Mouse (Mus musculus) forebrain, embryonic 11.5 days (tissue): ENCODE results near the gene Heyl. TPM values are rescaled to one million over a fixed set of nuclear protein-coding genes. Genes with fewer than 3 reads are reported as not detected.

Source experiments
- ATAC-seq: fragments of 200-750 bp; cut with Nextera tagmentation; replicated peaks from 2 replicates; pipeline ENCODE4 v1.8.0; 2017; ENCODE audit warnings: moderate TSS enrichment; ENCODE audit not compliant: low FRiP score
- DNase-seq: peaks from one replicate; pipeline ENCODE4 v3.0.0-alpha.2; 2017; ENCODE audit warnings: low spot score
- H3K27ac ChIP-seq: fragments of 300-500 bp; sonication (generic); 2 replicates; pipeline ENCODE4 v1.5.1; 2014; ENCODE audit warnings: low read depth, low read length
- H3K27me3 ChIP-seq: fragments of 300-500 bp; sonication (generic); 2 replicates; pipeline ENCODE4 v1.6.1; 2014; ENCODE audit warnings: mild to moderate bottlenecking, low read length, mixed read lengths; ENCODE audit not compliant: control insufficient read depth, insufficient read depth
- H3K36me3 ChIP-seq: fragments of 300-500 bp; sonication (generic); 2 replicates; pipeline ENCODE4 v1.6.1; 2014; ENCODE audit warnings: mild to moderate bottlenecking, low read length, moderate library complexity, mixed read lengths; ENCODE audit not compliant: control insufficient read depth, insufficient read depth
- H3K4me1 ChIP-seq: fragments of 300-500 bp; sonication (generic); replicated peaks from 2 replicates; pipeline ENCODE4 v1.6.1; 2014; ENCODE audit warnings: low read length, mixed read lengths; ENCODE audit not compliant: control insufficient read depth, insufficient read depth
- H3K4me2 ChIP-seq: fragments of 300-500 bp; sonication (generic); 2 replicates; pipeline ENCODE4 v1.6.1; 2014; ENCODE audit warnings: low read depth, mild to moderate bottlenecking, low read length, moderate library complexity, mixed read lengths; ENCODE audit not compliant: severe bottlenecking
- H3K4me3 ChIP-seq: fragments of 300-500 bp; sonication (generic); 2 replicates; pipeline ENCODE4 v1.5.1; 2014; ENCODE audit warnings: low read depth, low read length
- H3K9ac ChIP-seq: fragments of 300-500 bp; sonication (generic); 2 replicates; pipeline ENCODE4 v1.6.1; 2014; ENCODE audit warnings: low read length
- H3K9me3 ChIP-seq: fragments of 300-500 bp; sonication (generic); 2 replicates; pipeline ENCODE4 v1.6.1; 2016; ENCODE audit warnings: low read length, mixed read lengths; ENCODE audit not compliant: control insufficient read depth
- WGBS: fragments of 180-500 bp; shearing (Covaris S2); extraction: QIAGEN DNeasy Blood & Tissue Kit; methylation state at CpG from one replicate; pipeline ENCODE4 v1.1.7; 2014; 5-methylcytosine and 5-hydroxymethylcytosine counted together
- polyA plus RNA-seq: library from polyadenylated mRNA; unstranded; fragments of >200 nt; fragmentation: Nextera tagmentation; extraction: Ambion mirVana; gene quantifications from 2 replicates; pipeline ENCODE4 v1.2.1, GENCODE M21; 2014

Heyl gene
- polyA plus RNA-seq, result 7.1 and 7.9 TPM in 2 replicates

DNA sequence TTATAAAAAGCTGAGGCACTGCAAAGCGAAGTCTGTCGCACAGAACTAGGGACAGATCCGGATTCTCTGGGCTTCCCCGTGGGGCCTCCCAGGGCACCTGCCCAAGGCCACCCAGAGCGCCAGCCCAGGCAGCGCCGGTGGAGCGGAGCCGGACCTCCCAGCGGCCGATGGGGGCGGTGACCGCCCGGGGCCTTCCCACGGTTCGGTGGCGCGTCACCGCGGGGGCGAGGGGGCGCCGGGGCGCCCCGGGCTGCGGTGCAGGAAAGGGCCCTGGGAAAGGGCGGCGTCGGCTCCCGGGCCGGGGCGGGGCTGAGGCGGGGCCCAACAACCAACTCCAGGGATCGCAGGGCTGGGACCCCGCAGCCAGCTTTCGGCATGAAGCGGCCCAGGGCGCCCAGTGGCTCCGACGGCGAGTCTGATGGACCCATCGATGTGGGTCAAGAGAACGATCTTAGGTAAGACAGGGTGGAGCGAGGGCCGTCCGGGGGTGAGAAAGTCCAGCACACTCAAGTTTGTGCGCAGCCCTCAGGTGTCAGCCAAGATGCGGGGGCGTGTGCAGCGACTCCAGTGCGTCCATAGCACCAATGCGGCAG, at the start of gene Heyl:
Heyl (plus strand) TSS at position 65 of the 593 bp plus-strand sequence.
- DNase-seq, result peak; percentile 77
- peak; percentile 76 for ATAC-seq
- peak within 1 kb of the TSS; percentile 42 for H3K9ac ChIP-seq
- H3K4me2 ChIP-seq, result peak within 1 kb of the TSS; percentile 89
- WGBS, result 2% methylated on average over 52 of the region's 52 CpGs
- H3K36me3 ChIP-seq, result no peaks in the 10 kb centered on the region
- H3K27me3 ChIP-seq, result peaks cover 17% of the 10 kb centered on the region
- H3K27ac ChIP-seq, result no peak within 1 kb of the TSS
- peaks cover 6% of the 10 kb centered on the region; the same call in 1 of the 2 replicates for H3K4me1 ChIP-seq
- H3K4me3 ChIP-seq, result peak within 1 kb of the TSS; percentile 36
- H3K9me3 ChIP-seq, result no peaks in the 10 kb centered on the region

DNA sequence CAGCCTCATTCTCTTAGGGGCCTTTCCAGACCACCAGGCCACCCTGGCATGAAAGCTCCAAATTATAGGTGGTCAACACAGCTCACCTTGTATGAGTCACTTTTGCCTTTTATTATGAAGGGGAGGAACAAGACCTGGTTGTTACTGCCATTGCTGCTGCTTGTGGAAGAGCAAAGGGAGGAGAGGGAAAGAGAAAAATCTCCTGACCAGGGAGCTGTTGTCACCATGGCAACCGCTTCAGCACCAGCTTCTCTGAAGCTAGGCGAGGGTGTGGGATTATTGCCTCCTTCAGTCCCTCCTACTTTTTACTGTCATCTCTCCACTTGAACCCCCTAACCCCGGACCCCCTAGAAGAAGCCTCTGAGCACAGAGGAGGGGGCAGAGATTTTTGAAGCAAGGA, 48.5 kb upstream of the Heyl start:
- DNase-seq (no peak), ATAC-seq (no peak)
- WGBS, result 43% methylated on average over 3 of the region's 3 CpGs
- no peak overlapping the region for H3K9ac ChIP-seq
- H3K27me3 ChIP-seq, result peaks cover 35% of the 10 kb centered on the region
- H3K4me2 ChIP-seq, result no peak overlapping the region
- H3K4me1 ChIP-seq, result peaks cover 7% of the 10 kb centered on the region
- no peaks in the 10 kb centered on the region for H3K9me3 ChIP-seq
- no peak overlapping the region for H3K27ac ChIP-seq
- H3K4me3 ChIP-seq, result no peak overlapping the region
- H3K36me3 ChIP-seq, result no peaks in the 10 kb centered on the region

DNA sequence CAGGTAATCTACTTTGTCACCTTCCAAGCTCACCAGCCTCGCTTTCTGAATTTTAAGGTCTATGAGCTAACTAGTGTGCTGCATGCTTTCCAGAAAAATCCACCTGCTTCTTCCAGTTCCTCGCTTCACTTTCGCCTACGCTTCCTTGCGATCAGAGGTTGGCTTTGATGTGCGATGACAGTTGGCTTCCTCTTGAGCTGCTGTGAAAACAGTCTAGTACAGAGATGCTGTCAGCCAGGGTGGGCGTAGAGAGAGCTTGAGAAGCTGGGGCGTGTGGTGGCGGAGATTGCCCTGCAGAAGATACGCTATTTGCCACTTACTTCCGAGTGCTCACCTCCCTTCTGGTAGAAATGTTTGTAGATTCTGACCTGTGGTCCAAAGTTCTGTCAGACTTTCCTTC, 41.0 kb upstream of the Heyl start:
- no peaks in the 10 kb centered on the region for H3K4me1 ChIP-seq
- H3K4me2 ChIP-seq, result no peak overlapping the region
- DNase-seq, result no peak
- no peak overlapping the region for H3K4me3 ChIP-seq
- H3K36me3 ChIP-seq, result no peaks in the 10 kb centered on the region
- no peaks in the 10 kb centered on the region for H3K9me3 ChIP-seq
- no peak overlapping the region for H3K9ac ChIP-seq
- 91% methylated on average over 11 of the region's 11 CpGs for WGBS
- H3K27ac ChIP-seq, result no peak overlapping the region
- ATAC-seq, result no peak
- no peaks in the 10 kb centered on the region for H3K27me3 ChIP-seq

DNA sequence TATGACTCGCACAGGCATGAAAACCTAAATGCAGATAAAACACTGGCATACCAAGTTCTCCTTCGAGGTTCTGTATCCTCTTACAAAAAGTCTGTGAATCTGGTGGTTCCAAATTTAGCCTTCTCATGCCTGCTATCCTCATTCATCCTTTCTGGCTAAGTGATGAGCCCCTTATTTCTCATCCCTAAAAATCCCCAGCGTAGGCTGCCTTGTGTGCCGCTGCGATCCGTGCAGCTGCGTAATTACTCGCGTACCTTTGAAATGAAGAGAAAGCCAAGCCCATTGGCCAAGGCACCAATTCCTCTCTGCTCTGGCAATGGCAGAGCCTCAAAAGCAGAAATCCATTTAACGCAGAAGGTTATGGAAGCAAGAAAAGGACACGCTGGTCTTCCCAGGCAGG, 39.6 kb upstream of the Heyl start:
- Histone ChIP-seq H3K4me2 (no peak overlapping the region), H3K36me3 (no peaks in the 10 kb centered on the region), H3K4me1 (no peaks in the 10 kb centered on the region), H3K27me3 (no peaks in the 10 kb centered on the region), H3K9ac (no peak overlapping the region), H3K4me3 (no peak overlapping the region), H3K9me3 (no peaks in the 10 kb centered on the region), H3K27ac (no peak overlapping the region)
- WGBS, result 89% methylated on average over 11 of the region's 11 CpGs
- no peak for DNase-seq
- no peak for ATAC-seq

DNA sequence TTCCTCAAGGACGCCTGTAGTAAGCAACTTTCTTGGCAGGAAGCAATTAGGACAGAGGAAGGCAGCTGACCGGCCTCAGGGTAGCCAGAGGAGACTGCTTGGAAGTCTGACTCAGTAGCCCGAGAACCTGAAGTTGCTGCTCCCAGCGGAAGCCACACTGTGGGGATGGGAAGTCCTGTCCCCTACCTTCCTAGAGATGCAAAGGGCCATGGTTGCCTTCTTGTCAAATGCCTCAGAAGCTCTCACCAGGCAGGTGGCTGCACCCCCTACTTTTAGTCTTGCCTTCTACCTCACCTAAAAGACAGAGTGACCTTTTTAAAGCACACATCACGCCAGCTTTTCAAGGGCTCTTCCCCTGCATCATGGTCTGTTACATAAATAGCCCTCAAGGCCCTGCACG, 36.7 kb upstream of the Heyl start:
- ATAC-seq (no peak), DNase-seq (no peak)
- peaks cover 4% of the 10 kb centered on the region; the same call in 1 of the 2 replicates for H3K4me1 ChIP-seq
- H3K27me3 ChIP-seq, result peaks cover 5% of the 10 kb centered on the region
- no peaks in the 10 kb centered on the region for H3K36me3 ChIP-seq
- H3K4me2 ChIP-seq, result no peak overlapping the region
- no peak overlapping the region for H3K9ac ChIP-seq
- no peak overlapping the region for H3K4me3 ChIP-seq
- H3K9me3 ChIP-seq, result no peaks in the 10 kb centered on the region
- H3K27ac ChIP-seq, result no peak overlapping the region
- WGBS, result 68% methylated on average over 6 of the region's 6 CpGs

DNA sequence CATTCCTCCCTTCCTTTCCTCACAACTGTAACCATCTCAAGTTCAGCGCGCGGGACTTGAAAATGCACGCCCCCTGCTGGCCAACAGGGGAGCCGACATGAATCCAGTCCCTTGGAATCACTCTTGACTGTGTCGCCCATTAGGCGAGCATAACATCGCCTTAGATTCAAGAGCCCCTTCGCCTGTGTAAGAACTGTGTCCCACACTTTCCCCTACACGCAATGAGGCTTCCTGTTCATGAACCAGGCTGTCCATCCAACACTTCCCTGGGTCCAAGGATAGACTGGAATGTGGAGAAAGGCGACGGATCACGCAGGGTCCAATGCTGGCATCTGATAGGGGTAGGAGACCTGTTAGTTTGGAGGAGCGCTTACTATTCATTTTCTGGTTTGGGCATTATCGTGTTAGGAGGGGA, 32.6 kb upstream of the Heyl start:
- ATAC-seq (peak; percentile 43), DNase-seq (peak; percentile 88)
- H3K9ac ChIP-seq, result peak overlapping the region; percentile 51; the same call in 1 of the 2 replicates
- H3K4me2 ChIP-seq, result peak overlapping the region; percentile 95
- peak overlapping the region; percentile 39 for H3K4me3 ChIP-seq
- under 1% methylated on average over 15 of the region's 15 CpGs for WGBS
- H3K36me3 ChIP-seq, result no peaks in the 10 kb centered on the region
- peaks cover 16% of the 10 kb centered on the region for H3K27me3 ChIP-seq
- H3K9me3 ChIP-seq, result no peaks in the 10 kb centered on the region
- H3K27ac ChIP-seq, result no peak overlapping the region
- H3K4me1 ChIP-seq, result peaks cover 7% of the 10 kb centered on the region; the same call in 1 of the 2 replicates

DNA sequence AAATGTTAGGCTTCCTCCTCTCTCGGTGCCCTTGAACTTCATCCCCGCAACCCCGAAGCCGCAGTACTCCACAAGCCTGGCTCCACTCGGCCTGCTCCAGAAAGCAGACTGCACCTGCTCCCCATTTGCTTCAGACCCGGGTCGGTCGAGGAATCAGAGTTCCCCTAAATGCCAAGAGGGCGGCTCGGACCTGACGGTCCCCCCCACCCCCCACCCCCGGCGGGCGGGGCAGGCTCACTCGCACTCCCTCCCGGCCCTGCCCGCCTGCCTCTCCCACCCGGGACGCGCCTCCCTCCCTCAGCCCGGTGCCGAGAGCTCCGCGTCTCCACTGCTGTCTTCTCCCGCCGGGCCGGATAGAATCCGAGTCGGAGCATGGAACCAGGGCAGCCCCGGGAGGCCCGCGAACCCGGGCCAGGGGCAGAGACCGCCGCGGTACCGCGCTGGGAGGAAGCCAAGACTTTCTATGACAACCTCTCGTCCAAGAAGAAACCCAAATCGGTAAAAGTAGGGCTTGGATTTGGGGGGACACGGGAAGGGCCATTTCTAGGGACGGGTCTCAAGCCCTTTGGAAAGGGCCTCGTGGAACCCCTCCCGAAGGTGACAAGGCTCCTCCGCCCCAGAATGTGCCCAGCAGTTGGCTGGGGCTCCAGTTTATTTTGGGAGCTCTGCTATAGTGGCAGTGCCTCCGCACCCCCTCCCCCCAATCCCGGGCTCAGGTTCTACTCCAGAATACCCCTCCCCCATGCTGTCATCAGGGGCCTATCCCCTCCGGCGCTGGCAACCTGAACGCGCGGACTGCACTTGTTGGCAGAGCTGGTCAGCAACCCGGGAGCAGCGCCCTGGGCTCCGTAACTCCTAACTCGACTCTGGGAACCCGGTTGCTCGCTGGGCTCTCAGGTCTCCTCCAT, 31.9 kb upstream of the Heyl start, which contains the start of gene Nt5c1a:
Nt5c1a (plus strand) TSS at position 319 of the 908 bp plus-strand sequence.
- Histone ChIP-seq H3K27me3 (peaks cover 16% of the 10 kb centered on the region), H3K4me3 (peak within 1 kb of the TSS; percentile 39), H3K4me2 (peak within 1 kb of the TSS; percentile 95), H3K4me1 (peaks cover 7% of the 10 kb centered on the region; the same call in 1 of the 2 replicates), H3K27ac (no peak within 1 kb of the TSS), H3K9ac (peak within 1 kb of the TSS; percentile 51), H3K36me3 (no peaks in the 10 kb centered on the region), H3K9me3 (no peaks in the 10 kb centered on the region)
- peak; percentile 53; the same call in 1 of the 2 replicates for ATAC-seq
- DNase-seq, result peak; percentile 73
- WGBS, result under 1% methylated on average over 58 of the region's 58 CpGs

DNA sequence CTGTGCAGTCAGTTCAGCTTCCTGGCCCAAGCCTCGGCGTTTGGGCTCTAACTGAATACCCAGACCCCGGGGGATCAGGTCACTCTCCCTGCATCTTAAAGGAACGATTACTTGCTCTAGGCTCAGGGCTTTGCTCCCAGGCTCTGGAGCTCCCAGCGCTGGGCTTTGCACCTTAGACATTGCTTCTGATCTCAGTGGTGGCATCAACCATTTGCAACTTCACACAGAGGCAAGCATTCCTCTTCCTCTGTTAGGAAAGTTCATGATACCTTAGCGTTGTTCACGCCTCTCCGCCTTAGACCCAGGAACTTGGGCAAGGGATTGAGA, 31.3 kb upstream of the Heyl start:
- Histone ChIP-seq H3K4me3 (peak overlapping the region; percentile 39), H3K27ac (no peak overlapping the region), H3K4me1 (peaks cover 7% of the 10 kb centered on the region; the same call in 1 of the 2 replicates), H3K4me2 (peak overlapping the region; percentile 95; the same call in 1 of the 2 replicates), H3K9ac (0 out of 2 replicates have a peak overlapping the region, but pooled peaks have one; percentile 6), H3K36me3 (no peaks in the 10 kb centered on the region), H3K9me3 (no peaks in the 10 kb centered on the region), H3K27me3 (peaks cover 16% of the 10 kb centered on the region)
- DNase-seq (no peak), ATAC-seq (no peak)
- WGBS, result 9% methylated on average over 8 of the region's 8 CpGs
